Mouse (Mus musculus): ENCODE data around the gene Rhbdf1.

DNA sequence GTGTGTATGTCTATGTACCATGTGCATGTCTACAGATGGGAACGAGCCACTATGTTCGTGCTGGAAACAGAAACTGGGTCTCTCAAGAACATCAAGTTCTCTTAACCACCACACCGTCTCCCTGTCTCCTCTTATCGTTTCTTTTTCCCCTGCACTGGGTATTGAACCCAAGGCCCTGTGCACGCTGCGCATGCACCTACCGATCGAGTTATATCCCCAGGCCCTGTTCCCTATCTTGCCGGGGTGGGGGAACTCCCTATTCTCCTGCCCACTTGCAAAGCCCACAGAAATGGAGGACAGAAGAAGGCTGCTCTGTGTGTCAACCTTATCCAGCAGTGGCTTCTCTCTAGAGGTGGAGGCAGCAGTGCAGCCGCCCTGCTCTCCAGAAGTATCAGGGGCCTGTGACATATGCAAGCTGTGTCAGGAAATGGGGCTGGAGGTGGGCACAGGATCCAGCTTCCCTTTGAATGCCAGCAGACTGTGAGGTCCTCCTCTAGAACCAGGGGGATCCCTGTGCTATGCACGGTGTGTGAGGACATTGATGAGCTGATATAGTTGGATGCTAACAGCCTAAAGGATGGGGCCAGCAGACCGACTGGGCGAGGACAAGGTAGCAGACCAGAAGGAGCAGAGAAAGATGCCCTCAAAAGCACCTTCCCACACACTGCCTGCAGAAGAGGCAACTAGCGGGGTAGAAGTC is 23.7 kb downstream of the Rhbdf1 start:
- TF ChIP-seq CTCF (IDR thresholded peaks at IDR 0.05; ENCODE audit: low read depth) (no peak), EP300 (IDR thresholded peaks at IDR 0.05; ENCODE audit: low read depth) (no peak)
